In genomic region chr12:90729648-90730047, GRCm38 (mm10) we compare ENCODE assay signal across 8 mouse cellular contexts. TPM values are rescaled to one million over a fixed set of nuclear protein-coding genes. Genes with fewer than 3 reads are reported as not detected.
DNase-seq lines count a peak whose midpoint lies in the region; ATAC-seq and TF ChIP-seq lines count a peak whose summit lies in the region.

No protein-coding gene starts in this region.

- intact Hi-C loops in left cerebral cortex, postnatal 14 days (cut with DNase I) = loop anchor here (10.0 kb wide), 1 partner anchor 355 kb away; no protein-coding TSS in a partner anchor

- in situ Hi-C loops in Patski (cut with MboI; ENCODE audit: low pct_unique_long_range_greater_than_20kb) = loop anchor here (5.0 kb wide), 1 partner anchor 583 kb away; no protein-coding TSS in a partner anchor

- DNase-seq in heart, embryonic 10.5 days (ENCODE audit: low spot score) = no peak
- DNase-seq in Patski (ENCODE audit: low read depth, low spot score) = no peak
- peak; percentile 71 for DNase-seq in cerebellum, adult 9-10 months
- DNase-seq in left cerebral cortex, postnatal 14 days (ENCODE audit: low spot score in 2 of 2) = peak; percentile 31 to 57
- peak; percentile 4 to 40 for DNase-seq in natural killer cell, adult 2 months (ENCODE audit: low spot score in 2 of 2)
- peak; percentile 47 for DNase-seq in thymus, postnatal 0 days (ENCODE audit: low spot score)

- H3K27me3 ChIP-seq in heart, embryonic 14.5 days (ENCODE audit: control insufficient read depth, insufficient read depth, low read length) = no peaks in the 10 kb centered on the region
- no peaks in the 10 kb centered on the region for H3K27me3 ChIP-seq in heart, embryonic 10.5 days (ENCODE audit: insufficient read depth, poor library complexity, severe bottlenecking)
- H3K27me3 ChIP-seq in Patski = peaks cover 3% of the 10 kb centered on the region

- CTCF ChIA-PET in Patski (lab: Charles Lee) = interaction anchor here (1.1 to 1.4 kb wide), 2 partner anchors 10 to 11 kb away, joined by 3 to 5 read pairs; no protein-coding TSS in a partner anchor

- no peak overlapping the region for H3K4me3 ChIP-seq in heart, embryonic 14.5 days (ENCODE audit: control insufficient read depth in 1 of 2, insufficient read depth in 1 of 2, low read depth in 1 of 2, low read length in 2 of 2)
- no peak overlapping the region for H3K4me3 ChIP-seq in heart, embryonic 10.5 days

- 0 out of 2 replicates have a peak overlapping the region, but pooled peaks have one; percentile 9 for H3K4me2 ChIP-seq in heart, embryonic 14.5 days (ENCODE audit: low read length)

- POLR2A ChIA-PET in Patski (lab: Charles Lee) = no interaction called here

- WGBS in heart, embryonic 14.5 days = 45% methylated on average over 10 of the region's 10 CpGs
- 42% methylated on average over 10 of the region's 10 CpGs for WGBS in heart, embryonic 10.5 days

- H3K27ac ChIP-seq in heart, embryonic 14.5 days (replicated peaks in 1 of 2; ENCODE audit: control insufficient read depth in 1 of 2, insufficient read depth in 1 of 2, low read depth in 2 of 2, low read length in 2 of 2) = no peak overlapping the region
- no peak overlapping the region for H3K27ac ChIP-seq in heart, embryonic 10.5 days

- TF ChIP-seq CTCF in Patski (IDR thresholded peaks at IDR 0.05) = peak; percentile 72

- no peaks in the 10 kb centered on the region for H3K4me1 ChIP-seq in heart, embryonic 14.5 days (ENCODE audit: control insufficient read depth in 2 of 2, insufficient read depth in 2 of 2, low read length in 2 of 2)
- no peaks in the 10 kb centered on the region for H3K4me1 ChIP-seq in heart, embryonic 10.5 days

- H3K9me3 ChIP-seq in heart, embryonic 14.5 days (ENCODE audit: control insufficient read depth, low read length) = no peaks in the 10 kb centered on the region
- H3K9me3 ChIP-seq in heart, embryonic 10.5 days = no peaks in the 10 kb centered on the region

- no peak for ATAC-seq in heart, embryonic 14.5 days (ENCODE audit: insufficient number of reproducible peaks, insufficient read depth, low FRiP score, low read depth)
- no peak for ATAC-seq in Patski
- ATAC-seq in granulocyte monocyte progenitor cell, adult 5-6 weeks (replicated peaks; ENCODE audit: poor library complexity, severe bottlenecking) = peak; percentile 80

- no peak overlapping the region for H3K9ac ChIP-seq in heart, embryonic 14.5 days (ENCODE audit: low read length)

- H3K36me3 ChIP-seq in heart, embryonic 14.5 days (ENCODE audit: control insufficient read depth, insufficient read depth, low read length) = no peaks in the 10 kb centered on the region
- no peaks in the 10 kb centered on the region for H3K36me3 ChIP-seq in heart, embryonic 10.5 days

RNA-seq across cellular contexts. Expression of gene Dio2, which starts 8.6 kb away (rescaled TPM):
- polyA plus RNA-seq in heart, embryonic 14.5 days (2014; fragmentation: Nextera tagmentation; extraction: Ambion mirVana) = 1.3 TPM in 2 replicates
- polyA plus RNA-seq in heart, embryonic 10.5 days (2016; fragmentation: Nextera tagmentation; extraction: Ambion mirVana) = 0.39 and 0.53 TPM in 2 replicates
- 0.28 TPM for polyA plus RNA-seq in Patski (2021)
- 16.1 and 20.5 TPM in 2 replicates for total RNA-seq in granulocyte monocyte progenitor cell, adult 5-6 weeks (2014; fragmentation: Nextera tagmentation)
- 35.2 and 37.5 TPM in 2 replicates for total RNA-seq in granulocyte monocyte progenitor cell, adult 5-6 weeks (2017)
- 100 to 1,000 TPM in 1 of 2 experiments, 10 to 100 TPM in 1; 86.2 to 121 TPM for total RNA-seq in left cerebral cortex, postnatal 14 days (2021)
- 0.12 and 0.22 TPM in 2 replicates for polyA plus RNA-seq in thymus, postnatal 0 days (2015; fragmentation: Nextera tagmentation; extraction: Ambion mirVana)

Comparison
In these comparisons a context has a peak if more than half of its experiments do, and no peak if none do; other contexts are left out.
1. DNase-seq: peak in cerebellum, adult 9-10 months (single experiment), left cerebral cortex, postnatal 14 days (2 of 2), natural killer cell, adult 2 months (2 of 2) and thymus, postnatal 0 days (single experiment); none in heart, embryonic 10.5 days (single experiment) and Patski (single experiment).